Mouse (Mus musculus) liver, adult 2 months (tissue): ENCODE results near the gene Ednra. TPM values are rescaled to one million over a fixed set of nuclear protein-coding genes. Genes with fewer than 3 reads are reported as not detected.
A peak's percentile ranks its signal among the peaks of the same experiment; 100 is the strongest.

Experiments
- DNase-seq: peaks from one replicate; pipeline ENCODE4 v3.0.0-alpha.2; 2011; ENCODE audit warnings: low read depth, low spot score; ENCODE audit errors: extremely low read depth
- H3K27ac ChIP-seq: fragments of 200-500 bp; replicated peaks from 2 replicates; pipeline ENCODE4 v1.5.1; 2012; ENCODE audit warnings: low read depth, mild to moderate bottlenecking, control low read depth, inconsistent platforms, low read length; ENCODE audit not compliant: insufficient read depth
- H3K27me3 ChIP-seq: fragments of 200-500 bp; 2 replicates; pipeline ENCODE4 v1.6.1; 2012; ENCODE audit warnings: mild to moderate bottlenecking, moderate library complexity, low read length, inconsistent platforms; ENCODE audit not compliant: control insufficient read depth, insufficient read depth
- H3K36me3 ChIP-seq: fragments of 200-500 bp; 2 replicates; pipeline ENCODE4 v1.6.1; 2012; ENCODE audit warnings: low read length, inconsistent platforms; ENCODE audit not compliant: control insufficient read depth, insufficient read depth
- H3K4me1 ChIP-seq: fragments of 200-500 bp; 2 replicates; pipeline ENCODE4 v1.6.1; 2011; ENCODE audit warnings: low read length; ENCODE audit not compliant: control insufficient read depth, insufficient read depth
- H3K4me3 ChIP-seq: fragments of 200-500 bp; 2 replicates; pipeline ENCODE4 v1.5.1; 2011; ENCODE audit warnings: low read depth, mild to moderate bottlenecking, control low read depth, low read length, moderate library complexity; ENCODE audit not compliant: insufficient read depth
- H3K79me2 ChIP-seq: fragments of 200-500 bp; 2 replicates; pipeline ENCODE4 v1.6.1; 2012; ENCODE audit warnings: inconsistent platforms, mild to moderate bottlenecking, low read length, moderate library complexity; ENCODE audit not compliant: control insufficient read depth, insufficient read depth
- H3K9ac ChIP-seq: fragments of 200-500 bp; 2 replicates; pipeline ENCODE4 v1.6.1; 2012; ENCODE audit warnings: low read depth, mild to moderate bottlenecking, control low read depth, inconsistent platforms, low read length
- CTCF ChIP-seq: fragments of 200-500 bp; IDR thresholded peaks from 2 replicates; pipeline ENCODE4 v1.5.1; 2011; ENCODE audit warnings: low read depth, low read length, control low read depth
- POLR2A ChIP-seq: fragments of 200-500 bp; IDR thresholded peaks from 2 replicates; pipeline ENCODE4 v1.6.1; 2011; ENCODE audit warnings: low read length, control low read depth; ENCODE audit not compliant: insufficient read depth; ENCODE audit errors: extremely low read depth
- WGBS: fragments of 180-500 bp; shearing (Covaris S2); methylation state at CpG from one replicate; pipeline ENCODE4 v1.1.7; 2018; 5-methylcytosine and 5-hydroxymethylcytosine counted together
- polyA plus RNA-seq: library from polyadenylated mRNA; depleted of rRNA; stranded (reverse); fragments of >200 nt; gene quantifications from 2 replicates; pipeline ENCODE4 v1.2.3, GENCODE M21; 2012; rRNA removed
- total RNA-seq: library from RNA; depleted of rRNA; stranded (reverse); fragments of >200 nt; gene quantifications from 2 replicates; pipeline ENCODE4 v1.2.3, GENCODE M21; 2014; rRNA removed

The Ednra gene
- total and polyA plus RNA-seq, 2 experiments: 1.8 to 2.0 TPM

GRCm38 (mm10) chr8:77634035-77634434 lies 90.2 kb downstream of the Ednra start:
- WGBS: 64% methylated on average over 5 of the region's 5 CpGs
- Histone ChIP-seq H3K4me1 (no peaks in the 10 kb centered on the region), H3K9ac (no peak overlapping the region), H3K27me3 (no peaks in the 10 kb centered on the region), H3K36me3 (no peaks in the 10 kb centered on the region), H3K27ac (no peak overlapping the region), H3K4me3 (no peak overlapping the region), H3K79me2 (no peaks in the 10 kb centered on the region)
- no peak for TF ChIP-seq POLR2A
- TF ChIP-seq CTCF: no peak
- DNase-seq: no peak

DNA sequence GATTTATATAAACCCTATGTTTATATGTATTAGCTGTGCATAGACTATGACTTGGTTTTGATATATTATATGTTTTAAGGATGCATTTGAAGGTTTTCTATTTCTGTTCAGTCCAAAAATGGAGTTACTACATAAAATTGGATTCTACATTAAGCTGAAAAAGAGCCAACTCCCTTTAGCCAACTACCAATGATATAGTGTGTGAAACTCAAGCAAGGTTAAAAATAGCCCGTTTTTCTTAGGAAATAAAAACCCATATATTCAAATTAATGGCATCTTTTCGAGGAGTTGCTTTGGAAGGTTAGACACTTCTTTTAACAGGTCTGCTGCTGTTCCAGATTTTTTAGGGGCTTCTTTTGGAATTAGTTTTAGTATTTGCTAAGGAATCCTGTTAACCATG lies 91.1 kb downstream of the Ednra start:
- Histone ChIP-seq H3K36me3 (no peaks in the 10 kb centered on the region), H3K27ac (no peak overlapping the region), H3K27me3 (no peaks in the 10 kb centered on the region), H3K79me2 (no peaks in the 10 kb centered on the region), H3K4me1 (no peaks in the 10 kb centered on the region), H3K9ac (no peak overlapping the region), H3K4me3 (no peak overlapping the region)
- TF ChIP-seq CTCF (no peak), POLR2A (no peak)
- DNase-seq: no peak
- 74% methylated on average over 2 of the region's 2 CpGs for WGBS

GRCm38 (mm10) chr8:77630691-77631090 lies 93.6 kb downstream of the Ednra start:
- WGBS: 58% methylated on average over 3 of the region's 3 CpGs
- Histone ChIP-seq H3K27ac (no peak overlapping the region), H3K9ac (no peak overlapping the region), H3K36me3 (no peaks in the 10 kb centered on the region), H3K79me2 (no peaks in the 10 kb centered on the region), H3K4me1 (no peaks in the 10 kb centered on the region), H3K27me3 (no peaks in the 10 kb centered on the region), H3K4me3 (no peak overlapping the region)
- no peak for DNase-seq
- TF ChIP-seq POLR2A (no peak), CTCF (no peak)

DNA sequence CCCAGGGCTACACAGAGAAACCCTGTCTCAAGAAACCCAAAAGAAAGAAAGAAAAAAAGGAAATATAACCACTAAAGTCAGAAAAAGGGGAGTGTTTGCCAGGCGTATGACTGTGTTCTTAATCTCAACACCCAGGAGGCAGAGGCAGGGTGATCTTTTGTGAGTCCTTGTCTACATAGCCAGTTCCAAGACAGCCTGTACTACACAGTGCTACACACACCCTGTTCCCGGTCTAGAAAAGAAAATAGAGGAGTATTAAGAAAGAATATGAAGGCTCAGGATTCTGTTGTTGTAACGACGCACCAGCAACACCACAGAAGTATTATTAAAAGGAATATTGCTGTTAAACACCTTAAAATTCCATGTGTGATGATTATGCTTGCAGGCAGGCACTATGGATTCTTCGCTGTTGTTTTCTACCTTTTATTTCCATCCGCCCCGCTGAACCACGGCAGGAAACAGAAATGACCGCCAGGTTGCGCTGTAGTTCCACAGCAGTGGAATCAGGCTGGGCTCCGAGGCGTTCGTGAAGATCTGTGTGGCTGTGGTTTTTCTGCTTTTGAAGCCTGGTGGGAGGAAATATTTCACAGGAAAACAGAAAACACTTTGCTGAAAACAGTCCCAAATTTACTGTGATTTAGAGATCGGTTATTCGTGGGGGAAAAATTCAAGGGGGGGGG lies 94.3 kb downstream of the Ednra start:
- Histone ChIP-seq H3K4me1 (no peaks in the 10 kb centered on the region), H3K4me3 (no peak overlapping the region), H3K27me3 (no peaks in the 10 kb centered on the region), H3K36me3 (no peaks in the 10 kb centered on the region), H3K27ac (no peak overlapping the region), H3K79me2 (no peaks in the 10 kb centered on the region), H3K9ac (no peak overlapping the region)
- TF ChIP-seq POLR2A (no peak), CTCF (peak; percentile 96)
- 17% methylated on average over 15 of the region's 15 CpGs for WGBS
- peak; percentile 28 for DNase-seq

GRCm38 (mm10) chr8:77623677-77624209 lies 100.5 kb downstream of the Ednra start:
- H3K27me3 ChIP-seq: no peaks in the 10 kb centered on the region
- DNase-seq: no peak
- WGBS: 83% methylated on average over 7 of the region's 7 CpGs
- no peaks in the 10 kb centered on the region for H3K4me1 ChIP-seq
- no peak for TF ChIP-seq POLR2A
- TF ChIP-seq CTCF: no peak
- H3K9ac ChIP-seq: no peak overlapping the region
- H3K4me3 ChIP-seq: no peak overlapping the region
- no peak overlapping the region for H3K27ac ChIP-seq
- no peaks in the 10 kb centered on the region for H3K79me2 ChIP-seq
- no peaks in the 10 kb centered on the region for H3K36me3 ChIP-seq

DNA sequence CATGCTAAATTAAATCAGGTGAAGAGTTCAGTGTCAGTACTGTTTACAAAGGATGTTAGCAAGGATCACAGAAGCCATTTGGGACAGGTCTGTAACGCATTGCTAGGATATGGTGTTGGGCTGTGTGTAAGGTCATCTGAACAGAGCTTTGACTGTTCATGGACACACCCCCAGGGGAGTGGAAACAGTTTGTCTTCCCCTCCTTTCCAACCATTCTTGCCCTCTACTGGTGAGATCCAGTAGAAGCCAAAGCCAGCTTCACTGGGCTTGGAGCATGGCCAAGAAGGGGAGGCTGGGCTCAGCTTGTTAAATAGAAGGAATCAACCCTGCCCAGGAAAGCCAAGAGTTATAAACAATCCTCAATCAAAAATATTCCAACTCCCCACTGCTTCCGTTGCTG lies 106.3 kb downstream of the Ednra start:
- TF ChIP-seq POLR2A (no peak), CTCF (peak; percentile 35; the same call in 1 of the 2 replicates)
- 56% methylated on average over 2 of the region's 2 CpGs for WGBS
- H3K4me3 ChIP-seq: no peak overlapping the region
- no peak overlapping the region for H3K9ac ChIP-seq
- H3K79me2 ChIP-seq: no peaks in the 10 kb centered on the region
- DNase-seq: peak; percentile 27
- H3K36me3 ChIP-seq: no peaks in the 10 kb centered on the region
- no peaks in the 10 kb centered on the region for H3K27me3 ChIP-seq
- no peaks in the 10 kb centered on the region for H3K4me1 ChIP-seq
- no peak overlapping the region for H3K27ac ChIP-seq

Other genes with a start within 250 kb of the Ednra start
- 1.8 and 2.3 TPM in 2 replicates for gene Arhgap10, start 206.5 kb downstream of the Ednra start, total RNA-seq
- gene Arhgap10, start 206.5 kb downstream of the Ednra start, polyA plus RNA-seq: 0.42 and 0.88 TPM in 2 replicates
- gene Prmt9, start 175.1 kb downstream of the Ednra start, total RNA-seq: 14.7 and 17.3 TPM in 2 replicates
- gene Prmt9, start 175.1 kb downstream of the Ednra start, polyA plus RNA-seq: 4.9 and 5.2 TPM in 2 replicates
- 17.2 and 18.3 TPM in 2 replicates for gene Tmem184c, start 113.8 kb downstream of the Ednra start, total RNA-seq
- gene Tmem184c, start 113.8 kb downstream of the Ednra start, polyA plus RNA-seq: 4.2 and 4.5 TPM in 2 replicates